Comparison of ENCODE assay signal across 8 mouse cellular contexts in the genomic region with DNA sequence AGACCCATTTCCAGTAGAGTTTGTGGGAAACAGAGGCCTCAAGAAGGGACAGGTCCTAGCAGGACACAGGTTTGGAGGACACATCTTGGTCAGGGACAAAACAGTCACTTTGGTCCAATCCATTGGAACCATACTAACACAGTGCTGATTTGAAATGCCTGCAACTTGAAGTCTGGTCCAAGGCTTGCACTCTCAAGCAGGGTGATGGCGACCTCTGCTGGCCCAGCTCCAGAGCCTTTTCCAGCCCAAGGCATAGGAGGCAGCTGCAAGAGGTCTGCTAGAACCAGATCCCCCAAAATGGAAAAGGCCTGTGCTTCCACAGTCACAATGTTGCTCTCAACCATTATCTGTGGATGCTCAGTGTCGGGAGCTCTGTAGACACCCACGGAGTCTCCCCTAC. TPM values are rescaled to one million over a fixed set of nuclear protein-coding genes. Genes with fewer than 3 reads are reported as not detected.
DNase-seq lines count a peak whose midpoint lies in the region; ATAC-seq and TF ChIP-seq lines count a peak whose summit lies in the region.

No protein-coding gene starts in this region.

- 9% methylated on average over 3 of the region's 3 CpGs for WGBS in forebrain, embryonic 10.5 days
- WGBS in forebrain, embryonic 12.5 days = 18% methylated on average over 3 of the region's 3 CpGs
- WGBS in spleen, adult 2 months = 26% methylated on average over 3 of the region's 3 CpGs
- WGBS in embryonic facial prominence, embryonic 15.5 days = 13% methylated on average over 3 of the region's 3 CpGs
- 21% methylated on average over 3 of the region's 3 CpGs for WGBS in neural tube, embryonic 11.5 days

- DNase-seq in forebrain, embryonic 10.5 days (ENCODE audit: extremely low spot score, low spot score) = peak; percentile 70
- DNase-seq in spleen, adult 2 months (ENCODE audit: low read depth in 1 of 2, low spot score in 2 of 2) = peak in 1 of 2 experiments; percentile 21
- no peak for DNase-seq in spleen, postnatal 36 days (ENCODE audit: low spot score in 2 of 2)
- peak; percentile 86 to 87 for DNase-seq in kidney, postnatal 4 days
- DNase-seq in neural tube, embryonic 11.5 days (ENCODE audit: low spot score) = peak; percentile 81
- no peak for DNase-seq in gastrocnemius, postnatal 25 days

- peaks cover 28% of the 10 kb centered on the region for H3K4me1 ChIP-seq in forebrain, embryonic 10.5 days
- peaks cover 25% of the 10 kb centered on the region for H3K4me1 ChIP-seq in forebrain, embryonic 12.5 days
- H3K4me1 ChIP-seq in spleen, adult 2 months (ENCODE audit: control insufficient read depth, insufficient read depth, insufficient read length) = no peaks in the 10 kb centered on the region; the same call in 1 of the 2 replicates
- H3K4me1 ChIP-seq in embryonic facial prominence, embryonic 15.5 days = peaks cover 12% of the 10 kb centered on the region
- peaks cover 4% of the 10 kb centered on the region for H3K4me1 ChIP-seq in neural tube, embryonic 11.5 days (ENCODE audit: control insufficient read depth, insufficient read depth, low read length)

- TF ChIP-seq POLR2A in spleen, adult 2 months (IDR thresholded peaks at IDR 0.05; ENCODE audit: low read depth, low read length) = no peak

- H3K36me3 ChIP-seq in forebrain, embryonic 10.5 days (replicated peaks) = no peaks in the 10 kb centered on the region
- no peaks in the 10 kb centered on the region for H3K36me3 ChIP-seq in forebrain, embryonic 12.5 days (replicated peaks)
- no peaks in the 10 kb centered on the region for H3K36me3 ChIP-seq in spleen, adult 2 months (ENCODE audit: control insufficient read depth, insufficient read depth, low read length)
- no peaks in the 10 kb centered on the region for H3K36me3 ChIP-seq in embryonic facial prominence, embryonic 15.5 days
- H3K36me3 ChIP-seq in neural tube, embryonic 11.5 days (ENCODE audit: control insufficient read depth, insufficient read depth, low read length) = no peaks in the 10 kb centered on the region

- H3K27ac ChIP-seq in forebrain, embryonic 10.5 days = no peak overlapping the region
- no peak overlapping the region for H3K27ac ChIP-seq in forebrain, embryonic 12.5 days
- H3K27ac ChIP-seq in spleen, adult 2 months (ENCODE audit: insufficient read depth, low read length) = no peak overlapping the region
- H3K27ac ChIP-seq in embryonic facial prominence, embryonic 15.5 days (replicated peaks) = no peak overlapping the region
- no peak overlapping the region for H3K27ac ChIP-seq in neural tube, embryonic 11.5 days (ENCODE audit: low read depth, low read length)

- peaks cover 14% of the 10 kb centered on the region; the same call in 1 of the 2 replicates for H3K27me3 ChIP-seq in forebrain, embryonic 10.5 days (ENCODE audit: poor library complexity, severe bottlenecking)
- peaks cover 5% of the 10 kb centered on the region; the same call in 1 of the 2 replicates for H3K27me3 ChIP-seq in forebrain, embryonic 12.5 days
- no peaks in the 10 kb centered on the region for H3K27me3 ChIP-seq in spleen, adult 2 months (ENCODE audit: control insufficient read depth, insufficient read depth, low read length)
- H3K27me3 ChIP-seq in embryonic facial prominence, embryonic 15.5 days = no peaks in the 10 kb centered on the region
- no peaks in the 10 kb centered on the region for H3K27me3 ChIP-seq in neural tube, embryonic 11.5 days (ENCODE audit: control insufficient read depth, insufficient read depth, low read length)

- ATAC-seq in forebrain, embryonic 12.5 days (ENCODE audit: low FRiP score) = no peak
- peak; percentile 49; the same call in 1 of the 2 replicates for ATAC-seq in embryonic facial prominence, embryonic 15.5 days (ENCODE audit: insufficient number of reproducible peaks, low FRiP score, low TSS enrichment, low read depth)
- no peak for ATAC-seq in neural tube, embryonic 11.5 days (ENCODE audit: insufficient read depth, low FRiP score, low TSS enrichment)

- peak; percentile 55; the same call in 1 of the 2 replicates for TF ChIP-seq CTCF in spleen, adult 2 months (IDR thresholded peaks at IDR 0.05; ENCODE audit: extremely low read depth, insufficient read depth, insufficient read length, insufficient replicate concordance)

- H3K9ac ChIP-seq in forebrain, embryonic 12.5 days = no peak overlapping the region
- H3K9ac ChIP-seq in embryonic facial prominence, embryonic 15.5 days = no peak overlapping the region
- H3K9ac ChIP-seq in neural tube, embryonic 11.5 days (ENCODE audit: low read length) = no peak overlapping the region

- no peaks in the 10 kb centered on the region for H3K9me3 ChIP-seq in forebrain, embryonic 10.5 days
- H3K9me3 ChIP-seq in forebrain, embryonic 12.5 days = no peaks in the 10 kb centered on the region
- no peaks in the 10 kb centered on the region for H3K9me3 ChIP-seq in embryonic facial prominence, embryonic 15.5 days (replicated peaks)
- no peaks in the 10 kb centered on the region for H3K9me3 ChIP-seq in neural tube, embryonic 11.5 days (ENCODE audit: control insufficient read depth, low read length)

- no peak overlapping the region for H3K4me3 ChIP-seq in forebrain, embryonic 10.5 days
- H3K4me3 ChIP-seq in forebrain, embryonic 12.5 days (replicated peaks) = no peak overlapping the region
- H3K4me3 ChIP-seq in spleen, adult 2 months (ENCODE audit: extremely low read depth, insufficient read depth, insufficient read length) = no peak overlapping the region
- no peak overlapping the region for H3K4me3 ChIP-seq in embryonic facial prominence, embryonic 15.5 days (replicated peaks)
- H3K4me3 ChIP-seq in neural tube, embryonic 11.5 days (ENCODE audit: low read depth, low read length) = no peak overlapping the region

- H3K4me2 ChIP-seq in forebrain, embryonic 12.5 days = no peak overlapping the region
- no peak overlapping the region for H3K4me2 ChIP-seq in embryonic facial prominence, embryonic 15.5 days (replicated peaks)
- no peak overlapping the region for H3K4me2 ChIP-seq in neural tube, embryonic 11.5 days (ENCODE audit: low read depth)

RNA-seq across cellular contexts. Expression of gene Prr5, which starts 39.7 kb away (rescaled TPM):
- polyA plus RNA-seq in forebrain, embryonic 10.5 days (2016; fragmentation: Nextera tagmentation; extraction: Ambion mirVana) = 14.1 and 14.3 TPM in 2 replicates
- 7.6 and 10.1 TPM in 2 replicates for polyA plus RNA-seq in forebrain, embryonic 12.5 days (2016; fragmentation: Nextera tagmentation; extraction: Ambion mirVana)
- 54.6 and 77.8 TPM in 2 replicates for polyA plus RNA-seq in spleen, adult 2 months (2012; rRNA removed)
- 31.4 and 34.6 TPM in 2 replicates for polyA plus RNA-seq in embryonic facial prominence, embryonic 15.5 days (2015; fragmentation: Nextera tagmentation; extraction: Ambion mirVana)
- 17.5 and 19.3 TPM in 2 replicates for polyA plus RNA-seq in neural tube, embryonic 11.5 days (2014; fragmentation: Nextera tagmentation; extraction: Ambion mirVana)
- total RNA-seq in gastrocnemius, postnatal 25 days (2021) = 1 to 10 TPM; 3.9 to 4.1 TPM

Comparison
In these comparisons a context has a peak if more than half of its experiments do, and no peak if none do; other contexts are left out.
1. DNase-seq: peak in forebrain, embryonic 10.5 days (single experiment), kidney, postnatal 4 days (2 of 2) and neural tube, embryonic 11.5 days (single experiment); none in spleen, postnatal 36 days (0 of 2) and gastrocnemius, postnatal 25 days (single experiment).